Mouse (Mus musculus): ENCODE data around the gene Gjb4. TPM values are rescaled to one million over a fixed set of nuclear protein-coding genes. Genes with fewer than 3 reads are reported as not detected.

Gene Gjb4
- polyA plus RNA-seq, 1 experiment = not detected

- no peak for DNase-seq (ENCODE audit: low read depth in 1 of 2, low spot score in 2 of 2)
- Histone ChIP-seq H3K36me3 (ENCODE audit: control insufficient read depth, insufficient read depth, low read length) (no peaks in the 10 kb centered on the region), H3K27me3 (ENCODE audit: control insufficient read depth, insufficient read depth, low read length) (no peaks in the 10 kb centered on the region), H3K27ac (ENCODE audit: insufficient read depth, low read length) (no peak within 1 kb of the TSS), H3K4me1 (ENCODE audit: control insufficient read depth, insufficient read depth, insufficient read length) (no peaks in the 10 kb centered on the region), H3K4me3 (ENCODE audit: extremely low read depth, insufficient read depth, insufficient read length) (no peak within 1 kb of the TSS)
- WGBS = 4% methylated on average over 49 of the region's 49 CpGs
- TF ChIP-seq CTCF (IDR thresholded peaks at IDR 0.05; ENCODE audit: extremely low read depth, insufficient read depth, insufficient read length, insufficient replicate concordance) (no peak), POLR2A (IDR thresholded peaks at IDR 0.05; ENCODE audit: low read depth, low read length) (no peak)
These were observed 23.4 kb downstream of the Gjb4 start, which contains the start of gene Gjb3 for GRCm38 (mm10) chr4:127330181-127331100. Gene Gjb3 (minus strand): TSS chr4:127330844.

GRCm38 (mm10) chr4:127329751-127330150 is 24.1 kb downstream of the Gjb4 start:
- 8% methylated on average over 13 of the region's 13 CpGs for WGBS
- no peak overlapping the region for H3K27ac ChIP-seq (ENCODE audit: insufficient read depth, low read length)

GRCm38 (mm10) chr4:127329046-127329445 is 24.8 kb downstream of the Gjb4 start:
- no peak for DNase-seq (ENCODE audit: low read depth in 1 of 2, low spot score in 2 of 2)
- no peak for TF ChIP-seq POLR2A (IDR thresholded peaks at IDR 0.05; ENCODE audit: low read depth, low read length)
- TF ChIP-seq CTCF (IDR thresholded peaks at IDR 0.05; ENCODE audit: extremely low read depth, insufficient read depth, insufficient read length, insufficient replicate concordance) = no peak
- no peaks in the 10 kb centered on the region for H3K4me1 ChIP-seq (ENCODE audit: control insufficient read depth, insufficient read depth, insufficient read length)
- 57% methylated on average over 3 of the region's 3 CpGs for WGBS
- H3K36me3 ChIP-seq (ENCODE audit: control insufficient read depth, insufficient read depth, low read length) = no peaks in the 10 kb centered on the region
- no peak overlapping the region for H3K27ac ChIP-seq (ENCODE audit: insufficient read depth, low read length)
- no peaks in the 10 kb centered on the region for H3K27me3 ChIP-seq (ENCODE audit: control insufficient read depth, insufficient read depth, low read length)
- no peak overlapping the region for H3K4me3 ChIP-seq (ENCODE audit: extremely low read depth, insufficient read depth, insufficient read length)

More at GRCm38 (mm10) chr4:127329751-127330150, 24.1 kb downstream of the Gjb4 start:
- Histone ChIP-seq H3K4me3 (ENCODE audit: extremely low read depth, insufficient read depth, insufficient read length) (no peak overlapping the region), H3K36me3 (ENCODE audit: control insufficient read depth, insufficient read depth, low read length) (no peaks in the 10 kb centered on the region), H3K4me1 (ENCODE audit: control insufficient read depth, insufficient read depth, insufficient read length) (no peaks in the 10 kb centered on the region), H3K27me3 (ENCODE audit: control insufficient read depth, insufficient read depth, low read length) (no peaks in the 10 kb centered on the region)
- TF ChIP-seq POLR2A (IDR thresholded peaks at IDR 0.05; ENCODE audit: low read depth, low read length) (no peak), CTCF (IDR thresholded peaks at IDR 0.05; ENCODE audit: extremely low read depth, insufficient read depth, insufficient read length, insufficient replicate concordance) (no peak)
- DNase-seq (ENCODE audit: low read depth in 1 of 2, low spot score in 2 of 2) = no peak

- TF ChIP-seq POLR2A (IDR thresholded peaks at IDR 0.05; ENCODE audit: low read depth, low read length) (no peak), CTCF (IDR thresholded peaks at IDR 0.05; ENCODE audit: extremely low read depth, insufficient read depth, insufficient read length, insufficient replicate concordance) (no peak)
- Histone ChIP-seq H3K27me3 (ENCODE audit: control insufficient read depth, insufficient read depth, low read length) (no peaks in the 10 kb centered on the region), H3K36me3 (ENCODE audit: control insufficient read depth, insufficient read depth, low read length) (no peaks in the 10 kb centered on the region), H3K4me3 (ENCODE audit: extremely low read depth, insufficient read depth, insufficient read length) (no peak overlapping the region), H3K4me1 (ENCODE audit: control insufficient read depth, insufficient read depth, insufficient read length) (no peaks in the 10 kb centered on the region), H3K27ac (ENCODE audit: insufficient read depth, low read length) (no peak overlapping the region)
- no peak for DNase-seq (ENCODE audit: low read depth in 1 of 2, low spot score in 2 of 2)
- WGBS = 61% methylated on average over 7 of the region's 7 CpGs
These were observed 25.5 kb downstream of the Gjb4 start for GRCm38 (mm10) chr4:127328378-127328777.

- Histone ChIP-seq H3K36me3 (ENCODE audit: control insufficient read depth, insufficient read depth, low read length) (no peaks in the 10 kb centered on the region), H3K27me3 (ENCODE audit: control insufficient read depth, insufficient read depth, low read length) (no peaks in the 10 kb centered on the region), H3K4me1 (ENCODE audit: control insufficient read depth, insufficient read depth, insufficient read length) (no peaks in the 10 kb centered on the region), H3K27ac (ENCODE audit: insufficient read depth, low read length) (no peak overlapping the region), H3K4me3 (ENCODE audit: extremely low read depth, insufficient read depth, insufficient read length) (no peak overlapping the region)
- no peak for TF ChIP-seq CTCF (IDR thresholded peaks at IDR 0.05; ENCODE audit: extremely low read depth, insufficient read depth, insufficient read length, insufficient replicate concordance)
- TF ChIP-seq POLR2A (IDR thresholded peaks at IDR 0.05; ENCODE audit: low read depth, low read length) = no peak
- 20% methylated on average over 6 of the region's 6 CpGs for WGBS
- no peak for DNase-seq (ENCODE audit: low read depth in 1 of 2, low spot score in 2 of 2)
These were observed 26.1 kb downstream of the Gjb4 start for GRCm38 (mm10) chr4:127327749-127328148.

- Histone ChIP-seq H3K36me3 (ENCODE audit: control insufficient read depth, insufficient read depth, low read length) (no peaks in the 10 kb centered on the region), H3K4me1 (ENCODE audit: control insufficient read depth, insufficient read depth, insufficient read length) (no peaks in the 10 kb centered on the region), H3K4me3 (ENCODE audit: extremely low read depth, insufficient read depth, insufficient read length) (no peak overlapping the region), H3K27me3 (ENCODE audit: control insufficient read depth, insufficient read depth, low read length) (no peaks in the 10 kb centered on the region), H3K27ac (ENCODE audit: insufficient read depth, low read length) (no peak overlapping the region)
- WGBS = 42% methylated on average over 7 of the region's 7 CpGs
- no peak for DNase-seq (ENCODE audit: low read depth in 1 of 2, low spot score in 2 of 2)
- no peak for TF ChIP-seq CTCF (IDR thresholded peaks at IDR 0.05; ENCODE audit: extremely low read depth, insufficient read depth, insufficient read length, insufficient replicate concordance)
- TF ChIP-seq POLR2A (IDR thresholded peaks at IDR 0.05; ENCODE audit: low read depth, low read length) = no peak
These were observed 26.6 kb downstream of the Gjb4 start for GRCm38 (mm10) chr4:127327258-127327657.

GRCm38 (mm10) chr4:127325276-127325675 is 28.6 kb downstream of the Gjb4 start:
- whole genome bisulfite sequencing = 87% methylated on average over 5 of the region's 5 CpGs
- TF ChIP-seq POLR2A (IDR thresholded peaks at IDR 0.05; ENCODE audit: low read depth, low read length) = no peak
- no peak for TF ChIP-seq CTCF (IDR thresholded peaks at IDR 0.05; ENCODE audit: extremely low read depth, insufficient read depth, insufficient read length, insufficient replicate concordance)
- Histone ChIP-seq H3K27me3 (ENCODE audit: control insufficient read depth, insufficient read depth, low read length) (no peaks in the 10 kb centered on the region), H3K4me3 (ENCODE audit: extremely low read depth, insufficient read depth, insufficient read length) (no peak overlapping the region), H3K36me3 (ENCODE audit: control insufficient read depth, insufficient read depth, low read length) (no peaks in the 10 kb centered on the region), H3K4me1 (ENCODE audit: control insufficient read depth, insufficient read depth, insufficient read length) (no peaks in the 10 kb centered on the region), H3K27ac (ENCODE audit: insufficient read depth, low read length) (no peak overlapping the region)
- DNase-seq (ENCODE audit: low read depth in 1 of 2, low spot score in 2 of 2) = no peak

Measured in spleen, adult 2 months (tissue).